Mouse (Mus musculus) hindbrain, postnatal 0 days (tissue): ENCODE measurements around the gene Imp3. TPM values are rescaled to one million over a fixed set of nuclear protein-coding genes. Genes with fewer than 3 reads are reported as not detected.

Experiments
- ATAC-seq: fragments of 200-750 bp; cut with Nextera tagmentation; 2 replicates; pipeline ENCODE4 v1.8.0; 2017; ENCODE audit warnings: mild to moderate bottlenecking, moderate TSS enrichment, moderate library complexity
- DNase-seq: peaks from one replicate; pipeline ENCODE4 v3.0.0-alpha.2; 2015; ENCODE audit warnings: low spot score
- H3K27ac ChIP-seq: fragments of 300-500 bp; sonication (generic); 2 replicates; pipeline ENCODE4 v1.5.1; 2014; ENCODE audit warnings: mild to moderate bottlenecking
- H3K27me3 ChIP-seq: fragments of 300-500 bp; sonication (generic); 2 replicates; pipeline ENCODE4 v1.6.1; 2014; ENCODE audit warnings: low read length, mixed read lengths; ENCODE audit not compliant: insufficient read depth
- H3K36me3 ChIP-seq: fragments of 300-500 bp; sonication (generic); 2 replicates; pipeline ENCODE4 v1.6.1; 2014; ENCODE audit warnings: low read length, mixed read lengths; ENCODE audit not compliant: insufficient read depth
- H3K4me1 ChIP-seq: fragments of 300-500 bp; sonication (generic); 2 replicates; pipeline ENCODE4 v1.6.1; 2014; ENCODE audit warnings: antibody characterized with exemption, low read length, mixed read lengths; ENCODE audit not compliant: insufficient read depth
- H3K4me2 ChIP-seq: fragments of 300-500 bp; sonication (generic); 2 replicates; pipeline ENCODE4 v1.6.1; 2014; ENCODE audit warnings: low read depth, mild to moderate bottlenecking, low read length, moderate library complexity, mixed read lengths
- H3K4me3 ChIP-seq: fragments of 300-500 bp; sonication (generic); 2 replicates; pipeline ENCODE4 v1.5.1; 2014; ENCODE audit warnings: low read length
- H3K9ac ChIP-seq: fragments of 300-500 bp; sonication (generic); replicated peaks from 2 replicates; pipeline ENCODE4 v1.6.1; 2014; ENCODE audit warnings: mild to moderate bottlenecking, low read length, moderate library complexity, mixed read lengths
- H3K9me3 ChIP-seq: fragments of 300-500 bp; sonication (generic); 2 replicates; pipeline ENCODE4 v1.6.1; 2016; ENCODE audit warnings: low read length, mixed read lengths
- CTCF ChIP-seq: IDR thresholded peaks from 2 replicates; pipeline ENCODE4 v1.5.1; 2016; ENCODE audit warnings: antibody characterized with exemption, control low read depth, low read depth
- WGBS: fragments of 180-500 bp; shearing (Covaris S2); extraction: QIAGEN DNeasy Blood & Tissue Kit; methylation state at CpG from one replicate; pipeline ENCODE4 v1.1.7; 2014; 5-methylcytosine and 5-hydroxymethylcytosine counted together
- polyA plus RNA-seq: library from polyadenylated mRNA; unstranded; fragments of >200 nt; fragmentation: Nextera tagmentation; extraction: Ambion mirVana; gene quantifications from 2 replicates; pipeline ENCODE4 v1.2.1, GENCODE M21; 2015
- total RNA-seq: library from RNA; depleted of rRNA; stranded (reverse); fragments of >200 nt; gene quantifications from 2 replicates; pipeline ENCODE4 v1.2.3, GENCODE M21; 2014

Imp3 gene
- total and polyA plus RNA-seq, 2 experiments from 2014 or later = 77.2 to 178 TPM

DNA sequence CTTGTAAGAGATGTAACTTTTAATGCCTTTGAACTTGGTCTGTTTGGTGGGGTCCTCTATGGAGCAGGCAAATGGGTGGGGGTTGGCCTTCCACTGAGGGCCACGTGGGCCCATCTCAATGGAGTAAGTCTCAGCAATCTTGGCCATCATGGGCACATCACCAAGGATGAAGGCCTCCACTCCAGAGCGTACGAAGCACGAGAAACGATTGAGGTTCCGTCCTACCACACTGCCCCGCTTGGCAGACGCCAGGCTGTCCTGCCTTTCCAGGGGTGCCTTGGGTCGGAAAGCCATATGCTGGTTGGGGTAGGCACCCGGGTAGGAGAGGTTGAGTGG lies 11.3 kb upstream of the Imp3 start:
- Histone ChIP-seq H3K9me3 (no peaks in the 10 kb centered on the region), H3K4me2 (peak overlapping the region; percentile 85; the same call in 1 of the 2 replicates), H3K27ac (no peak overlapping the region), H3K36me3 (no peaks in the 10 kb centered on the region), H3K4me3 (no peak overlapping the region), H3K27me3 (no peaks in the 10 kb centered on the region), H3K4me1 (no peaks in the 10 kb centered on the region; the same call in none of the 2 replicates), H3K9ac (no peak overlapping the region)
- ATAC-seq = no peak
- no peak for TF ChIP-seq CTCF
- 96% methylated on average over 10 of the region's 10 CpGs for WGBS
- no peak for DNase-seq

GRCm38 (mm10) chr9:56926387-56926786 lies 10.9 kb upstream of the Imp3 start:
- peak overlapping the region; percentile 82; the same call in 1 of the 2 replicates for H3K27ac ChIP-seq

DNA sequence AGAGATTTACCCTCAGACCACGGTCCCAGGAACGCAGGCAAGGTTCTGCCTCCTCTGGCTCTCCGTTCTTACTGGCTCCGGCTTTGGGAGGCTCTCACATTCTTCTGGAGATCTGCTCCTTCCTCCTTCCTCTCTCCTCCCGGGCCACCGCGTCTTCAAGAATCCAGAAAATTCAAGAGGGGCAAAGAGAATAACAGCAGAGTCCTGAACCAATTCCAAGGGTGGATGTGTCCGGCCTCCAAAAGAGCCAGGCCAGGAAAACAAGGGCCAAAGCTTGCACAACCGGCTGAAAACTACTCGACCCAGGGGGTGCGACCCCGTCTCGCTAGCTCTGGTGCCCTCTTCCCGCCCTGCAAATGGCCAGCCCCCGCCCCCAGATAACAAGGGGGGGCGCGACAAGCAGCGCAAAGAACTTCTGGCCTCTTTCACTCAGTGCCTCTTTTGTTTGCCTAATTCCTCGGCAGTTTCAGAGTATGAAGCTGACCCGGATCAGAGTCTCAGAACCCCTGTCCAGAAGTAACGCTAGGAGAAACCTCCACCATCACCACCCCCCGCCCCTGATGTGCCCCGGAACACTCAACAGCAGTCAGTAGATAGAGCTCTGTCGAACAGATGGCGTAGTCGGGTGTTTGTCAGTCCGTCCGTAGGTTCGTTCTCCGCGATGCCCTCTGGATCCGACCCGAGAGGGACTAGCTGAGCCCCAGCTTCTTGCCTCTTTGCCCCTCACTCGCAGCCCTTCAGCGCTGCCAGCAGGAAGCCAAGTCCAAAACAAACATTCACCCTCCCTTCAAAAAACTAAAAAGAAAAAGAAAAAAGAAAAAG lies 9.9 kb upstream of the Imp3 start:
- DNase-seq (peak; percentile 30), ATAC-seq (peak; percentile 28; the same call in 1 of the 2 replicates)

More at GRCm38 (mm10) chr9:56926387-56926786, 10.9 kb upstream of the Imp3 start:
- ATAC-seq (no peak), DNase-seq (no peak)
- no peak for TF ChIP-seq CTCF
- Histone ChIP-seq H3K4me1 (no peaks in the 10 kb centered on the region; the same call in none of the 2 replicates), H3K4me3 (no peak overlapping the region), H3K27me3 (no peaks in the 10 kb centered on the region), H3K9ac (no peak overlapping the region), H3K9me3 (no peaks in the 10 kb centered on the region), H3K4me2 (peak overlapping the region; percentile 85), H3K36me3 (no peaks in the 10 kb centered on the region)
- WGBS = 79% methylated on average over 10 of the region's 10 CpGs

GRCm38 (mm10) chr9:56928041-56928811 lies 9.0 kb upstream of the Imp3 start, which contains the start of gene Snx33:
Gene Snx33 (minus strand): TSS chr9:56928371.
- H3K4me2 ChIP-seq = peak within 1 kb of the TSS; percentile 85
- peak within 1 kb of the TSS; percentile 52 for H3K9ac ChIP-seq
- peak; percentile 78 for ATAC-seq
- no peaks in the 10 kb centered on the region for H3K9me3 ChIP-seq
- no peaks in the 10 kb centered on the region; the same call in none of the 2 replicates for H3K4me1 ChIP-seq
- peak; percentile 90 for DNase-seq
- WGBS = under 1% methylated on average over 49 of the region's 50 CpGs
- H3K27me3 ChIP-seq = no peaks in the 10 kb centered on the region
- H3K36me3 ChIP-seq = no peaks in the 10 kb centered on the region
- TF ChIP-seq CTCF = peak; percentile 73
- H3K4me3 ChIP-seq = peak within 1 kb of the TSS; percentile 59
- H3K27ac ChIP-seq = peak within 1 kb of the TSS; percentile 82

More for the DNA sequence above, 9.9 kb upstream of the Imp3 start:
- peak overlapping the region; percentile 85 for H3K4me2 ChIP-seq
- H3K9me3 ChIP-seq = no peaks in the 10 kb centered on the region
- no peak for TF ChIP-seq CTCF
- peak overlapping the region; percentile 82 for H3K27ac ChIP-seq
- 2% methylated on average over 35 of the region's 35 CpGs for WGBS
- H3K4me1 ChIP-seq = no peaks in the 10 kb centered on the region; the same call in none of the 2 replicates
- no peaks in the 10 kb centered on the region for H3K27me3 ChIP-seq
- H3K36me3 ChIP-seq = no peaks in the 10 kb centered on the region
- H3K9ac ChIP-seq = peak overlapping the region; percentile 52
- peak overlapping the region; percentile 59 for H3K4me3 ChIP-seq

DNA sequence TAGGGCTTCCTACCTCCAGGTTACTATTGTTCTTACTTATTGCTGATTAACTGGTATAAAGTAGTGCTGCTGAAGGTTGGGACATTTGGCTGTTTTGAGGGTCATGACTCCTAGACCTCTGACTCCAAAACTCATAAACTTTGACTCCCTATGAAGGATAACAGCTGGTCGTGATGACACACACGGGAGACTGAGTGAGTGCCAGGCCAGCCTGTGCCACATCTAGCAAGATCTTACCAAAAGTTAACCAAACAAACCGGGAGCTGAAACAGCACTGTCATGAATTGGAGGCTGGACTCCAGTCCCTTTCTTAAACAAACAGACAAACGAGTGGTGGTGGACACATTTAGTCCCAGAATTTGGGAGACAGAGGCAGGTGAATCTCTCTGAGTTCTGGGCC lies 7.8 kb upstream of the Imp3 start:
- Histone ChIP-seq H3K4me2 (no peak overlapping the region), H3K4me3 (no peak overlapping the region), H3K36me3 (no peaks in the 10 kb centered on the region), H3K9me3 (no peaks in the 10 kb centered on the region), H3K27me3 (no peaks in the 10 kb centered on the region), H3K4me1 (no peaks in the 10 kb centered on the region; the same call in 1 of the 2 replicates), H3K9ac (no peak overlapping the region), H3K27ac (no peak overlapping the region)
- ATAC-seq (no peak), DNase-seq (no peak)
- 69% methylated on average over 4 of the region's 4 CpGs for WGBS
- TF ChIP-seq CTCF = no peak

DNA sequence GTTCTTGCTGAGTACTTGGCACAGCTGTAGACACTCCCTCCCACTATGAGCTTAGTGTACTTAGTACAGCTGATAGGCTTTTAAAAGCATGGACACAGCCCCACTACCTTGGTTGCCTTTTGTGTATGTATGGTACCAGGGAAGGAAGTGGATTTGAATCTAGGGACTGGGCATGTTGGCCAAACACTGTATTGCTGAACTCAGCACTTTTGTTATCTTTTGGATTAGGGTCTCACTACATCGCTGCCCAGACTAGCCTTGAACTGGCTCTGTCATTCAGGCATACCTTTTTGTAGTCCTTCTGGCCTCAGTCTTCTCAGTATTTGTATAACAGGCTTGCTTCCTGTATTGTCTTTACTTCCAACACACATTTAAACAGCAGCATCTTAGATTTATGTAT lies 6.7 kb upstream of the Imp3 start:
- no peaks in the 10 kb centered on the region for H3K36me3 ChIP-seq
- H3K9me3 ChIP-seq = no peaks in the 10 kb centered on the region
- DNase-seq (no peak), ATAC-seq (no peak)
- no peak for TF ChIP-seq CTCF
- no peak overlapping the region for H3K27ac ChIP-seq
- no peak overlapping the region for H3K9ac ChIP-seq
- H3K4me3 ChIP-seq = no peak overlapping the region
- H3K4me1 ChIP-seq = no peaks in the 10 kb centered on the region; the same call in 1 of the 2 replicates
- H3K4me2 ChIP-seq = no peak overlapping the region
- WGBS = 87% methylated on average over 1 of the region's 1 CpGs
- H3K27me3 ChIP-seq = no peaks in the 10 kb centered on the region
